Comparison of ENCODE assay signal across 11 mouse cellular contexts in the genomic region with DNA sequence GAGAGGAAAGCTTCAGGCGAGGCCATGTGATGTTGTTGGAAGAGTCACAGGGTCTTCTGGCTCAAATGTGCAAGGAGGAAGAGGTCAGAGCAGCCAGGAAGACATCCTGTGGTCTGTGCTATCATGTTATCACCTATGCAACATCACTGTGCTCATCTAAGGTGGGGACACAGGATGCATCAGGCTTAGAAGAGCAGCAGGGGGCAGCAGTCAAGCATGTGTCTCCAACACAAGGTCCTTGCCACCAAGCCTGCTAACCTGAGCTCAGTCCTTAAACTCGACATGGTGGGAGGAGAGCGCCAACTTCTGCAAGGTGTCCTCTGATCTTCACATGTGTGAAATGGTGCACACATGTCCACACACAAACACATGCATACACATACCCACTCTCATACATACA. TPM values are rescaled to one million over a fixed set of nuclear protein-coding genes. Genes with fewer than 3 reads are reported as not detected.
A peak's percentile ranks its signal among the peaks of the same experiment; 100 is the strongest.
DNase-seq lines count a peak whose midpoint lies in the region; ATAC-seq and TF ChIP-seq lines count a peak whose summit lies in the region.
"Had no signal": no experiment of that assay in that cellular context is flagged by ENCODE, and none has a peak within 500 bp of the region (broad histone marks: within the 10 kb centered on the region; RNA-seq: fewer than 3 reads in every experiment).

No protein-coding gene starts in this region.

- in situ Hi-C loops in Patski (cut with MboI; ENCODE audit: low pct_unique_long_range_greater_than_20kb), result loop anchor here (25.0 kb wide), 1 partner anchor 552 kb away; no protein-coding TSS in a partner anchor

- TF ChIP-seq CTCF in cerebellum, adult 2 months (IDR thresholded peaks at IDR 0.05; ENCODE audit: borderline replicate concordance, insufficient read depth, low read depth, low read length), result peak; percentile 26
- TF ChIP-seq CTCF in Patski (IDR thresholded peaks at IDR 0.05), result peak; percentile 31

- CTCF ChIA-PET in Patski (lab: Charles Lee), result interaction anchor here (1.0 to 1.7 kb wide), 2 partner anchors 420 to 428 kb away, joined by 3 to 4 read pairs; no protein-coding TSS in a partner anchor

- WGBS in cerebellum, adult 2 months, result 76% methylated on average over 3 of the region's 3 CpGs

- intact Hi-C loops in left cerebral cortex, postnatal 4 days (cut with DNase I), result no loop called here
- intact Hi-C loops in left cerebral cortex, postnatal 14 days (cut with DNase I), result no loop called here

- DNase-seq in cerebellum, adult 2 months, result peak in 1 of 2 experiments; percentile 20
- no peak for DNase-seq in cerebellum, adult 9-11 months
- DNase-seq in left cerebral cortex, postnatal 4 days, result peak; percentile 30
- DNase-seq in left cerebral cortex, postnatal 14 days (ENCODE audit: low spot score in 2 of 2), result no peak
- no peak for DNase-seq in Patski (ENCODE audit: low read depth, low spot score)
- no peak for DNase-seq in urinary bladder, adult 2 months (ENCODE audit: low spot score)
- no peak for DNase-seq in adrenal gland, postnatal 25 days
- DNase-seq: adrenal gland, postnatal 10 days; kidney, postnatal 14 days had no signal

- peaks cover 15% of the 10 kb centered on the region for H3K4me1 ChIP-seq in cerebellum, adult 2 months (ENCODE audit: control insufficient read depth, insufficient read depth, low read length)

- ATAC-seq in Patski, result no peak
- peak; percentile 60; the same call in 1 of the 2 replicates for ATAC-seq in monocyte, adult 5-6 weeks (replicated peaks; ENCODE audit: insufficient number of reproducible peaks, low FRiP score, low TSS enrichment, poor library complexity, severe bottlenecking)

- no peaks in the 10 kb centered on the region for H3K27me3 ChIP-seq in cerebellum, adult 2 months (ENCODE audit: control insufficient read depth, insufficient read depth, low read length)
- H3K27me3 ChIP-seq in Patski, result no peaks in the 10 kb centered on the region
- H3K27me3 ChIP-seq: lung, embryonic 15.5 days had no signal

- no peak for TF ChIP-seq POLR2A in cerebellum, adult 2 months (IDR thresholded peaks at IDR 0.05; ENCODE audit: borderline replicate concordance, insufficient read depth, low read length)

- POLR2A ChIA-PET in Patski (lab: Charles Lee), result no interaction called here

- no peak overlapping the region for H3K27ac ChIP-seq in cerebellum, adult 2 months (ENCODE audit: insufficient read depth, low read length)
- H3K27ac ChIP-seq: lung, embryonic 15.5 days had no signal

- H3K4me3 ChIP-seq in cerebellum, adult 2 months (replicated peaks; ENCODE audit: insufficient read depth, low read depth, low read length), result no peak overlapping the region
- H3K4me3 ChIP-seq: lung, embryonic 15.5 days had no signal

RNA-seq across cellular contexts. Expression of a gene that starts 13.9 kb away (rescaled TPM):
- polyA plus RNA-seq in cerebellum, adult 2 months (2012; rRNA removed), result 49.7 and 53.6 TPM in 2 replicates
- 10 to 100 TPM; 31.7 to 34.8 TPM for total RNA-seq in left cerebral cortex, postnatal 4 days (2021)
- total RNA-seq in left cerebral cortex, postnatal 14 days (2021), result 100 to 1,000 TPM in 1 of 2 experiments, 10 to 100 TPM in 1; 100.0 to 100 TPM
- 82.1 TPM for polyA plus RNA-seq in Patski (2021)
- 20.5 to 65.1 TPM (median 21.5 TPM) in 3 replicates for total RNA-seq in monocyte, adult 5-6 weeks (2017)
- 40.1 and 44.2 TPM in 2 replicates for polyA plus RNA-seq in urinary bladder, adult 2 months (2012; rRNA removed)
- 37.8 and 41.9 TPM in 2 replicates for total RNA-seq in adrenal gland, postnatal 25 days (2021)
